Mouse (Mus musculus): ENCODE measurements around the gene P2rx2.

GRCm38 (mm10) chr5:110363179-110363821 is 20.3 kb upstream of the P2rx2 start:
- TF ChIP-seq CTCF (IDR thresholded peaks at IDR 0.05; ENCODE audit: low read depth) (peak; percentile 31), EP300 (IDR thresholded peaks at IDR 0.05; ENCODE audit: low read depth) (no peak)
